Mouse (Mus musculus) embryonic fibroblast, embryonic 13.5 days (primary cell): Measurements from ENCODE around the gene Pga5. TPM values are rescaled to one million over a fixed set of nuclear protein-coding genes. Genes with fewer than 3 reads are reported as not detected.
A peak's percentile ranks its signal among the peaks of the same experiment; 100 is the strongest.

Experiments
- H3K27ac ChIP-seq: 2 replicates; pipeline ENCODE4 v1.5.1; 2012; ENCODE audit warnings: low read length, control low read depth, inconsistent platforms; ENCODE audit not compliant: insufficient read depth
- H3K4me1 ChIP-seq: 2 replicates; pipeline ENCODE4 v1.6.1; 2011; ENCODE audit warnings: low read length; ENCODE audit not compliant: control insufficient read depth, insufficient read depth
- H3K4me3 ChIP-seq: 2 replicates; pipeline ENCODE4 v1.5.1; 2011; ENCODE audit warnings: mild to moderate bottlenecking, control low read depth, low read length; ENCODE audit not compliant: insufficient read depth
- CTCF ChIP-seq: IDR thresholded peaks from 2 replicates; pipeline ENCODE4 v1.5.1; 2011; ENCODE audit warnings: mild to moderate bottlenecking, control low read depth, low read length, moderate library complexity, borderline replicate concordance; ENCODE audit not compliant: insufficient read depth
- POLR2A ChIP-seq: IDR thresholded peaks from 2 replicates; pipeline ENCODE4 v1.6.1; 2011; ENCODE audit warnings: low read depth, mild to moderate bottlenecking, control low read depth, low read length, moderate library complexity
- polyA plus RNA-seq: library from polyadenylated mRNA; stranded (reverse); fragments of >200 nt; gene quantifications from 2 replicates; pipeline ENCODE4 v1.2.4, GENCODE M21; 2011; ENCODE audit warnings: low read depth; ENCODE audit not compliant: missing spikeins, insufficient read length

The Pga5 gene
- polyA plus RNA-seq, 1 experiment, result not detected

GRCm38 (mm10) chr19:10673275-10673674 lies 4.6 kb downstream of the Pga5 start:
- H3K27ac ChIP-seq, result no peak overlapping the region
- H3K4me3 ChIP-seq, result no peak overlapping the region
- TF ChIP-seq CTCF (no peak), POLR2A (no peak)
- H3K4me1 ChIP-seq, result no peaks in the 10 kb centered on the region

GRCm38 (mm10) chr19:10671854-10672417 lies 5.9 kb downstream of the Pga5 start:
- Histone ChIP-seq H3K4me3 (no peak overlapping the region), H3K4me1 (no peaks in the 10 kb centered on the region), H3K27ac (no peak overlapping the region)
- no peak for TF ChIP-seq CTCF
- no peak for TF ChIP-seq POLR2A

GRCm38 (mm10) chr19:10671319-10671718 lies 6.6 kb downstream of the Pga5 start:
- H3K4me1 ChIP-seq, result no peaks in the 10 kb centered on the region
- no peak for TF ChIP-seq POLR2A
- no peak for TF ChIP-seq CTCF
- H3K4me3 ChIP-seq, result no peak overlapping the region
- H3K27ac ChIP-seq, result no peak overlapping the region

GRCm38 (mm10) chr19:10665499-10665898 lies 12.4 kb downstream of the Pga5 start:
- Histone ChIP-seq H3K4me3 (no peak overlapping the region), H3K4me1 (no peaks in the 10 kb centered on the region), H3K27ac (no peak overlapping the region)
- peak; percentile 91 for TF ChIP-seq CTCF
- no peak for TF ChIP-seq POLR2A

GRCm38 (mm10) chr19:10665093-10665492 lies 12.8 kb downstream of the Pga5 start:
- TF ChIP-seq POLR2A (no peak), CTCF (no peak)
- H3K4me3 ChIP-seq, result no peak overlapping the region
- no peaks in the 10 kb centered on the region for H3K4me1 ChIP-seq
- H3K27ac ChIP-seq, result no peak overlapping the region

GRCm38 (mm10) chr19:10662665-10663064 lies 15.2 kb downstream of the Pga5 start:
- no peak overlapping the region for H3K4me3 ChIP-seq
- TF ChIP-seq POLR2A, result no peak
- no peak for TF ChIP-seq CTCF

GRCm38 (mm10) chr19:10661919-10662318 lies 16.0 kb downstream of the Pga5 start:
- H3K4me1 ChIP-seq, result no peaks in the 10 kb centered on the region
- no peak for TF ChIP-seq CTCF
- TF ChIP-seq POLR2A, result no peak
- no peak overlapping the region for H3K27ac ChIP-seq
- no peak overlapping the region for H3K4me3 ChIP-seq

More at GRCm38 (mm10) chr19:10662665-10663064, 15.2 kb downstream of the Pga5 start:
- no peak overlapping the region for H3K27ac ChIP-seq
- no peaks in the 10 kb centered on the region for H3K4me1 ChIP-seq

- Histone ChIP-seq H3K27ac (no peak overlapping the region), H3K4me3 (no peak overlapping the region), H3K4me1 (no peaks in the 10 kb centered on the region)
- TF ChIP-seq CTCF (no peak), POLR2A (no peak)
Measured at GRCm38 (mm10) chr19:10661373-10661772, 16.5 kb downstream of the Pga5 start.

- Histone ChIP-seq H3K4me1 (no peaks in the 10 kb centered on the region), H3K4me3 (no peak overlapping the region), H3K27ac (no peak overlapping the region)
- no peak for TF ChIP-seq CTCF
- no peak for TF ChIP-seq POLR2A
Measured at GRCm38 (mm10) chr19:10658406-10658805, 19.5 kb downstream of the Pga5 start.

- Histone ChIP-seq H3K4me3 (no peak overlapping the region), H3K4me1 (no peaks in the 10 kb centered on the region), H3K27ac (no peak overlapping the region)
- no peak for TF ChIP-seq CTCF
- no peak for TF ChIP-seq POLR2A
Measured at GRCm38 (mm10) chr19:10657742-10658141, 20.1 kb downstream of the Pga5 start.

- 0 out of 2 replicates have a peak overlapping the region, but pooled peaks have one; percentile 21 for H3K27ac ChIP-seq
- TF ChIP-seq POLR2A, result no peak
- no peak for TF ChIP-seq CTCF
- no peaks in the 10 kb centered on the region for H3K4me1 ChIP-seq
- no peak overlapping the region for H3K4me3 ChIP-seq
Measured at GRCm38 (mm10) chr19:10656058-10656457, 21.8 kb downstream of the Pga5 start.
